Mouse (Mus musculus) C2C12 (cell line): ENCODE data around the gene Srgap2.

Experiments
- CEBPB ChIP-seq: IDR thresholded peaks from one replicate; pipeline ENCODE4 v1.6.1; 2011; ENCODE audit warnings: low read depth, mild to moderate bottlenecking, control low read depth, moderate library complexity
- CTCF ChIP-seq: IDR thresholded peaks from one replicate; pipeline ENCODE4 v1.5.1; 2011; ENCODE audit not compliant: control insufficient read depth, insufficient read depth, insufficient read length
- FOSL1 ChIP-seq: IDR thresholded peaks from one replicate; pipeline ENCODE4 v1.8.0; 2011; ENCODE audit warnings: mild to moderate bottlenecking, low read length; ENCODE audit not compliant: poor library complexity, insufficient read depth, severe bottlenecking
- MAX ChIP-seq: IDR thresholded peaks from one replicate; pipeline ENCODE4 v1.6.1; 2011; ENCODE audit warnings: mild to moderate bottlenecking, control low read depth
- MYOD1 ChIP-seq: IDR thresholded peaks from one replicate; pipeline ENCODE4 v1.6.1; 2011; ENCODE audit warnings: low read depth; ENCODE audit not compliant: control insufficient read depth, insufficient read length
- MYOG ChIP-seq: IDR thresholded peaks from one replicate; pipeline ENCODE4 v1.6.1; 2011; ENCODE audit not compliant: control insufficient read depth, insufficient read length; ENCODE audit errors: extremely low read depth
- USF1 ChIP-seq: IDR thresholded peaks from one replicate; pipeline ENCODE4 v1.6.1; 2011; ENCODE audit warnings: low read depth, mild to moderate bottlenecking, control low read depth, moderate library complexity

DNA sequence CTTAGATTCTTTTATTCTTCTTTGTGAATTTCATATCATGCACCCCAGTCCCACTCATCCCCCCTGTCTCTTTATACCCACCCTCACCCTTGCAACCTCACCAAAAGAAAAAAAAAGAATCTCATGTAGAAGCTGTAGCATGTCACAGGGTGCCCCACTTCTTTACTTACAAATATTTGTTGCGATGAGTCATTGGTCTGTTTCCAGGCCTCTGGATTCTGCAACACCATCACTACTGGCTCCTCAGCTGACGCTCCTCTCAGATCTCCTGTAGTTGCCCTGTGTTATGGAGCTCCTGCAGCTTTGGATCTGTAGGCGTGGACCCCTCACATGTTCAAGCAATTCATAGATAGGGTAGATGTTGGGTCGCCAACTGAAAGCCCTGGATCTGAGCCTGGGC lies 12.6 kb upstream of the Srgap2 start:
- TF ChIP-seq CTCF (no peak), MAX (no peak), MYOG (no peak), USF1 (no peak), CEBPB (no peak), MYOD1 (no peak), FOSL1 (no peak)
